Comparison of ENCODE assay signal across 20 mouse cellular contexts in the genomic region with DNA sequence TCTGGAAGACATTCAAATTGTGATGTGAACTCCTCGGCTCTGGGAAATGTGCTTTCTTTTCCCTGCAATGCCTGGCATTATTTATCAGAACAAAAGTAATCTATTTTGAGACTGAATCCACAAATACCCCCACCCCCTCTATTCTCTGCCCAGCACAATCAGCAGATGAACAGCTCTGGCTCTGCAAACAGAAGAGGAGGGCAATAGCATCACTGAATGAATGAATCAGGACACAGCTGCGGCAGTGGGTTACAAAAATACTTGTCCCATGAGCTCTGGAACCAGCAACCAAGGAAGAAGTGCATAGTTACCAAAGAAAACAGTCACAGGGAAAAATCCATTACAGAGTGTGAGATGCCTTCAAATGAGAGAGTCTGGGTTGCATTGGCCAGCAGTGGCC. TPM values are rescaled to one million over a fixed set of nuclear protein-coding genes. Genes with fewer than 3 reads are reported as not detected.
DNase-seq lines count a peak whose midpoint lies in the region; ATAC-seq and TF ChIP-seq lines count a peak whose summit lies in the region.
"Had no signal": no experiment of that assay in that cellular context is flagged by ENCODE, and none has a peak within 500 bp of the region (broad histone marks: within the 10 kb centered on the region; RNA-seq: fewer than 3 reads in every experiment).

No protein-coding gene starts in this region.

- no peaks in the 10 kb centered on the region for H3K9me3 ChIP-seq in hindbrain, postnatal 0 days (ENCODE audit: low read length)
- no peaks in the 10 kb centered on the region for H3K9me3 ChIP-seq in hindbrain, embryonic 14.5 days (ENCODE audit: control insufficient read depth, low read length)
- no peaks in the 10 kb centered on the region for H3K9me3 ChIP-seq in liver, embryonic 12.5 days (replicated peaks)
- H3K9me3 ChIP-seq: forebrain, embryonic 10.5 days; limb, embryonic 12.5 days had no signal

- no peaks in the 10 kb centered on the region for H3K36me3 ChIP-seq in hindbrain, postnatal 0 days (ENCODE audit: insufficient read depth, low read length)
- peaks cover 4% of the 10 kb centered on the region; the same call in 1 of the 2 replicates for H3K36me3 ChIP-seq in hindbrain, embryonic 14.5 days (replicated peaks; ENCODE audit: control insufficient read depth, insufficient read depth)
- peaks cover 19% of the 10 kb centered on the region for H3K36me3 ChIP-seq in liver, embryonic 12.5 days
- H3K36me3 ChIP-seq: forebrain, embryonic 10.5 days; limb, embryonic 12.5 days had no signal

- TF ChIP-seq POLR2A in cerebellum, adult 2 months (IDR thresholded peaks at IDR 0.05; ENCODE audit: borderline replicate concordance, insufficient read depth, low read length) = no peak

- peak overlapping the region; percentile 21; the same call in 1 of the 2 replicates for H3K27ac ChIP-seq in cerebellum, adult 2 months (ENCODE audit: insufficient read depth, low read length)
- peak overlapping the region; percentile 45; the same call in 1 of the 2 replicates for H3K27ac ChIP-seq in hindbrain, postnatal 0 days
- no peak overlapping the region for H3K27ac ChIP-seq in hindbrain, embryonic 14.5 days
- peak overlapping the region; percentile 58 for H3K27ac ChIP-seq in liver, embryonic 12.5 days
- H3K27ac ChIP-seq: forebrain, embryonic 10.5 days; gastrocnemius, adult 2 months; limb, embryonic 12.5 days; macrophage had no signal

- no peak overlapping the region for H3K9ac ChIP-seq in hindbrain, postnatal 0 days (replicated peaks; ENCODE audit: low read length)
- no peak overlapping the region for H3K9ac ChIP-seq in hindbrain, embryonic 14.5 days
- H3K9ac ChIP-seq in liver, embryonic 12.5 days = no peak overlapping the region
- H3K9ac ChIP-seq: limb, embryonic 12.5 days had no signal

- no peak for ATAC-seq in hindbrain, postnatal 0 days
- ATAC-seq in hindbrain, embryonic 14.5 days (ENCODE audit: low FRiP score) = no peak
- ATAC-seq in liver, embryonic 12.5 days = no peak
- ATAC-seq: lung, postnatal 0 days; midbrain, embryonic 16.5 days had no signal

- no peak for TF ChIP-seq CTCF in cerebellum, adult 2 months (IDR thresholded peaks at IDR 0.05; ENCODE audit: borderline replicate concordance, insufficient read depth, low read depth, low read length)
- no peak for TF ChIP-seq CTCF in hindbrain, postnatal 0 days (IDR thresholded peaks at IDR 0.05; ENCODE audit: low read depth)

- no peak for DNase-seq in cerebellum, adult 2 months
- no peak for DNase-seq in cerebellum, postnatal 4 days (ENCODE audit: low spot score in 2 of 2)
- DNase-seq in hindbrain, postnatal 0 days (ENCODE audit: low spot score) = peak; percentile 14
- no peak for DNase-seq in hindbrain, embryonic 14.5 days (ENCODE audit: low spot score)
- DNase-seq in liver = no peak
- DNase-seq in Muller cell, postnatal 12 days (ENCODE audit: inconsistent ontology term) = peak; percentile 45
- no peak for DNase-seq in adrenal gland, postnatal 14 days
- DNase-seq: adrenal gland, postnatal 25 days; cerebellum, adult 9-11 months; gastrocnemius, adult 2 months; kidney, adult 8-10 months; kidney, postnatal 10 days; thymus, postnatal 25 days had no signal

- H3K4me3 ChIP-seq in cerebellum, adult 2 months (replicated peaks; ENCODE audit: insufficient read depth, low read depth, low read length) = no peak overlapping the region
- H3K4me3 ChIP-seq in hindbrain, postnatal 0 days (ENCODE audit: low read length) = no peak overlapping the region
- H3K4me3 ChIP-seq in hindbrain, embryonic 14.5 days (replicated peaks; ENCODE audit: low read length) = no peak overlapping the region
- no peak overlapping the region for H3K4me3 ChIP-seq in liver, embryonic 12.5 days
- H3K4me3 ChIP-seq: forebrain, embryonic 10.5 days; gastrocnemius, adult 2 months; limb, embryonic 12.5 days; myocyte had no signal

- no peaks in the 10 kb centered on the region for H3K27me3 ChIP-seq in cerebellum, adult 2 months (ENCODE audit: control insufficient read depth, insufficient read depth, low read length)
- no peaks in the 10 kb centered on the region for H3K27me3 ChIP-seq in hindbrain, postnatal 0 days (ENCODE audit: insufficient read depth, low read length)
- no peaks in the 10 kb centered on the region for H3K27me3 ChIP-seq in hindbrain, embryonic 14.5 days (ENCODE audit: control insufficient read depth, insufficient read depth, low read length)
- no peaks in the 10 kb centered on the region for H3K27me3 ChIP-seq in liver, embryonic 12.5 days (replicated peaks)
- H3K27me3 ChIP-seq: limb, embryonic 12.5 days had no signal

- WGBS in cerebellum, adult 2 months = 63% methylated on average over 2 of the region's 2 CpGs
- 54% methylated on average over 2 of the region's 2 CpGs for WGBS in hindbrain, postnatal 0 days
- 58% methylated on average over 2 of the region's 2 CpGs for WGBS in hindbrain, embryonic 14.5 days
- 68% methylated on average over 2 of the region's 2 CpGs for WGBS in liver, embryonic 12.5 days (ENCODE audit: insufficient replicate concordance)

- H3K4me1 ChIP-seq in cerebellum, adult 2 months (ENCODE audit: control insufficient read depth, insufficient read depth, low read length) = no peaks in the 10 kb centered on the region
- H3K4me1 ChIP-seq in hindbrain, postnatal 0 days (ENCODE audit: insufficient read depth, low read length) = no peaks in the 10 kb centered on the region
- H3K4me1 ChIP-seq in hindbrain, embryonic 14.5 days (replicated peaks; ENCODE audit: control insufficient read depth, insufficient read depth, low read length) = peaks cover 7% of the 10 kb centered on the region; the same call in 1 of the 2 replicates
- peaks cover 42% of the 10 kb centered on the region for H3K4me1 ChIP-seq in liver, embryonic 12.5 days

- H3K4me2 ChIP-seq in hindbrain, postnatal 0 days (ENCODE audit: low read depth, low read length) = no peak overlapping the region
- no peak overlapping the region for H3K4me2 ChIP-seq in hindbrain, embryonic 14.5 days (replicated peaks)
- no peak overlapping the region for H3K4me2 ChIP-seq in liver, embryonic 12.5 days
- H3K4me2 ChIP-seq: limb, embryonic 12.5 days had no signal

RNA-seq across cellular contexts. Expression of a gene that starts 28.4 kb away (rescaled TPM):
- 252 and 259 TPM in 2 replicates for polyA plus RNA-seq in cerebellum, adult 2 months (2012; rRNA removed)
- 241 and 270 TPM in 2 replicates for total RNA-seq in hindbrain, postnatal 0 days (2014; rRNA removed)
- polyA plus RNA-seq in hindbrain, postnatal 0 days (2015; fragmentation: Nextera tagmentation; extraction: Ambion mirVana) = 323 and 336 TPM in 2 replicates
- polyA plus RNA-seq in hindbrain, embryonic 14.5 days (2014; fragmentation: Nextera tagmentation; extraction: Ambion mirVana) = 321 and 383 TPM in 2 replicates
- 60.7 and 62.0 TPM in 2 replicates for polyA plus RNA-seq in liver, embryonic 12.5 days (2016; fragmentation: Nextera tagmentation; extraction: Ambion mirVana)
- 68.0 TPM in 2 replicates for total RNA-seq in adrenal gland, postnatal 14 days (2021)

RNA-seq across cellular contexts. Expression of a gene that starts 29.3 kb away (rescaled TPM):
- polyA plus RNA-seq in cerebellum, adult 2 months (2012; rRNA removed) = 95.5 and 96.5 TPM in 2 replicates
- 26.8 and 29.8 TPM in 2 replicates for total RNA-seq in hindbrain, postnatal 0 days (2014; rRNA removed)
- 97.5 and 100 TPM in 2 replicates for polyA plus RNA-seq in hindbrain, postnatal 0 days (2015; fragmentation: Nextera tagmentation; extraction: Ambion mirVana)
- polyA plus RNA-seq in hindbrain, embryonic 14.5 days (2014; fragmentation: Nextera tagmentation; extraction: Ambion mirVana) = 86.0 and 89.5 TPM in 2 replicates
- polyA plus RNA-seq in liver, embryonic 12.5 days (2016; fragmentation: Nextera tagmentation; extraction: Ambion mirVana) = 53.2 and 56.3 TPM in 2 replicates
- total RNA-seq in adrenal gland, postnatal 14 days (2021) = 59.8 and 60.9 TPM in 2 replicates

RNA-seq across cellular contexts. Expression of a gene that starts 41.9 kb away (rescaled TPM):
- 12.7 and 13.0 TPM in 2 replicates for polyA plus RNA-seq in cerebellum, adult 2 months (2012; rRNA removed)
- 2.8 and 7.6 TPM in 2 replicates for total RNA-seq in hindbrain, postnatal 0 days (2014; rRNA removed)
- 4.9 and 6.2 TPM in 2 replicates for polyA plus RNA-seq in hindbrain, postnatal 0 days (2015; fragmentation: Nextera tagmentation; extraction: Ambion mirVana)
- 14.8 and 16.9 TPM in 2 replicates for polyA plus RNA-seq in hindbrain, embryonic 14.5 days (2014; fragmentation: Nextera tagmentation; extraction: Ambion mirVana)
- polyA plus RNA-seq in liver, embryonic 12.5 days (2016; fragmentation: Nextera tagmentation; extraction: Ambion mirVana) = 15.1 and 18.1 TPM in 2 replicates
- total RNA-seq in adrenal gland, postnatal 14 days (2021) = 7.8 and 10.4 TPM in 2 replicates

Comparison
In these comparisons a context has a peak if more than half of its experiments do, and no peak if none do; other contexts are left out.
1. DNase-seq: peak in hindbrain, postnatal 0 days (single experiment) and Muller cell, postnatal 12 days (single experiment); none in cerebellum, adult 2 months (0 of 2), cerebellum, postnatal 4 days (0 of 2), hindbrain, embryonic 14.5 days (single experiment), liver (single experiment) and adrenal gland, postnatal 14 days (single experiment).